Mouse (Mus musculus) c-Kit-negative CD71-positive TER-119-positive erythroid progenitor cells, embryonic 14.5 days (primary cell): Measurements from ENCODE around the gene Gm3854.
"Not testable (repeated sequence)": the region's sequence is repeated elsewhere in the genome, so short reads cannot be mapped to it uniquely, and the experiment has no call there.

ENCODE experiments used
- DNase-seq: peaks from one replicate; pipeline ENCODE4 v3.0.0-alpha.2; 2013; ENCODE audit warnings: low read depth, low spot score

Gene Gm3854

GRCm38 (mm10) chr7:6343501-6344071 lies at the start of gene Gm3854:
Gene Gm3854 (plus strand): TSS chr7:6343759.
- no peak for DNase-seq

DNA sequence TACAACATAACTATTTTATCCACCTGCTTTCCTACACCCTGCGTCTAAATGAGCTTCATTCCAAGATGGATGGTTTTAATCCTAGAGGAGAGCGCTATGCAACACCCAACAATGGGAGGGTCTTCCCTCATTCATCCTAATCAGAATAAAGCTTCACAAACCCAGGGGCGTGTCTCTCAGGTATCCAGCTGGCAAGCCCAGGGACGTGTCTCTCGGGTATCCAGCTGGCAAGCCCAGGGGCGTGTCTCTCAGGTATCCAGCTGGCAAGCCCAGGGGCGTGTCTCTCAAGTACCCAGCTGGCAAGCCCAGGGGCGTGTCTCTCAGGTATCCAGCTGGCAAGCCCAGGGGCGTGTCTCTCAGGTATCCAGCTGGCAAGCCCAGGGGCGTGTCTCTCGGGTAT lies 42.8 kb upstream of the Gm3854 start:
- DNase-seq: not testable (repeated sequence)

GRCm38 (mm10) chr7:6330458-6331232 lies 12.9 kb upstream of the Gm3854 start:
- DNase-seq: peak; percentile 8

DNA sequence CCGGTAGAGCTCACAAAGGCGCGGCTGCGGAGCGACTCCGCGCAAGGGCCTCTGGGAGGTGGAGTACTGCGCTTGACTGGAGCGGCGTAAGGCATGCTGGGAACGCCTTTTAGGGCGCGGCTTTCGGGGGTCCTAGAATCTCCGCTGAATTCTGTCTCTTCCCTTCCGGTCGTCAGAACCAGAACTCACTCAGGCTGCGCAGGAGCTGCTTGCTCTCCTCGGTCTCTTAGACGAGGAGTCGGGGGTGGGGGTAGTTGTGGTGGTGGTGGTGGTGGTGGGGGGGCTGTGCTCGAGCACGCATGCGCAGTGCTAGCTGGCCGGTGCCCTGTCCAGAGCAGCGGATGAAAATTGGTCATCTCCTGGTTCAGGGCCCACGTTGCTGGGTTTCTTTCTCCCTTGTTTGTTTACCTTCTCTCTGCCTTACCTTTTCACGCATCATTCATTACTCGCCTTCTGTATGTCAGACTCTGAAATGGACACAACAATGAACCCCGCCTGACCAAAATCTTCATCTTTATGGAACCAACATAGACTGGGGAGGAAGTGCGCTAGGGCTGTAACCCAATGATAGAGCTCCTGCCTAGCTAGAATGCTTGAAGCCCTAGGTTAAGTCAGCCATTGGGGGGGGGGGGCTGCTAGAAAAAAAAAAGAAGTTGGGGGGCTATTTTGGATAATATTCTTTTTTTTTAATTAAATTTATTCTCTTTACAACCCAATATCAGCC lies 12.2 kb upstream of the Gm3854 start, which contains the start of gene Zfp583:
Gene Zfp583 (minus strand): TSS at position 53 of the 724 bp plus-strand sequence.
- DNase-seq: peak; percentile 46

GRCm38 (mm10) chr7:6339865-6340264 lies 3.7 kb upstream of the Gm3854 start:
- no peak for DNase-seq

DNA sequence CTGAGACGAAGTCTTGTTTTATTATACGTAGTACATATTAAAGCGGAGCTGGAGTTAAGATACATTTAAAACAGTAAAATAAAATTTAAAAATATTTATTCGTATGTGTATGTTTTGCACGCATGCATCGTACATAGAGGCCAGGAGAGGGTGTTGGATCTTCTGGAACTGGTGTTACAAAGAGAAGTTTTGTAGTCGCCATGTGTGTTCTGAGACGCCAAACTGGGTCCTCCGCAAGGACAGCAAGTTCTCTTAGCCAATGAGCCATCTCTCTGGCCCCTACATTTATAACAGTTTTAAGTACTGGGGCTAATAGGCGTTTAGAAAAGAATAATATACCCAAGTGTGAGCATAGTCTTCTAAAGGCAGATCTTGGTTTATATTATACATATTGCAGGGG lies 565 bp downstream of the Gm3854 start:
- no peak for DNase-seq

- DNase-seq: no peak
These were observed 14.6 kb downstream of the Gm3854 start for GRCm38 (mm10) chr7:6358121-6358520.

DNA sequence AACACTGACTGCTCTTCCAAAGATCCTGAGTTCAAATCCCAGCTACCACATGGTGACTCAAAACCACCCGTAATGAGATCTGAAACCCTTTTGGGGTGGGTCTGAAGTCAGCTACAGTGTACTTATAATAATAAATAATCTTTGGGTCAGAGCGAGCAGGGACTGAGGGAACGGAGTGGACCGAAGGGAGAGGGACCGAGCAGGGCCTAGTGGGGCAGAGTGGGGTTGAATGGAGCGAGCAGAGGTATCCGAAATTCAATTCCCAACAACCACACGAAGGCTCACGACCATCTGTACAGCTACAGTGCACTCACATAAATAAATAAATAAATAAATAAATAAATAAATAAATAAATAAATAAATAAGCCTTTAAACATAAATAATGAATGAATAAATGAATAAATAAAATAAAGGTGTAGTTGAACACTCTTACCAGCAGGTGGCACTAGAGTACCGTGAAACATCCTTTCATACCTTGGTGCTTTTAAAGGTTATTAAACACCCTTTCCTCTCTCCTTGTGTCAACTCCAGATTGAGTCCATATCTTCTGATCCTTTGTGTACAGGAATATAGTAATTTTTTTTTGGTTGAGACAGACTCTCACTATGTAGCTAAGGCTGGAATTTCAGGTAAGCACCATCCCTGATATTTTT lies 15.5 kb downstream of the Gm3854 start:
- DNase-seq: peak; percentile 60

DNA sequence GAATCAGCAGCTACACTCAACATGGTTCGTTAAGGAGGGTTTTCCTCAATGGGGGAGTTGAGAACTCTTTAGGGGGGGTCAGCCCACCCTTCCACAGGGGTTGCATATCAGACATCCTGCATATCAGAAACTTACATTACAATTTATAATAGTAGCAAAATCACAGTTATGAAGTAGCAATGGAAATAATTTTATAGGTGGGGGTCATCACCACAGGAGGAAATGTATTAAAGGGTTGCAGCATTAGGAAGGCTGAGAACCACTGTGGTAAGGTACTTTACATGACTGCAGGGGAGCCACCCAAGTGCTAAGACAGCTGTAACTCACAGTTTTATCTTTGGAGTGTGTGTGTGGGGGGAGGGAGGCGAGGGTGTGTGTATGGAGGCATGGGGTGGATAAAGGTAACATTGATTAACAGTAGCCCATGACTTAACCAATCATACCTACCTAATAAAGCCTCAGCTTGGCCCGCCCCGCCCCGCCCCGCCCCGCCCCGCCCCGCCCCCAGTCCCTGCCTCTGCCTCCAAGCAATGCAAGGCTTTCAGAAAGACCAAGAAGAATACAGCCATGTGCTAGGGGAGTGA lies 17.0 kb downstream of the Gm3854 start:
- DNase-seq: no peak

DNA sequence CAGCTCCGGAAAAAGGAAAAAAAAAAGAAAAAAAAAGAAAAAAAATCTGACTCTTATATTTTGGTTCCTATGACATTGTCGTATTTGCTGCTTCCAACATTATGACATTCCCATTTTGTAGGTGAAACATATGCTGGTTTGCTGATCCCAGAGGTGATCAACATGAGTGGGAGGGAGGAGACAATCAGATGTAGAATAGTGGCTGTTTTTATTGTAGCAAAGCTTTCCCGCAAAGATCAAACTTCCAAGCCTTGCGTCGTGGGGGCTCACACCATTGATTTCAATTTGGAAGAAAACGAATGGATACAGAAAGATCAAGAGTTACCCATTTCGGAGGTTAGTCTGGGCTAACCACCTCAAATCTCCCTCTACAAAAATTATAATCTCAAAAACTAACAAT lies 18.2 kb downstream of the Gm3854 start:
- DNase-seq: no peak

- DNase-seq: peak; percentile 84
These were observed 18.9 kb downstream of the Gm3854 start for GRCm38 (mm10) chr7:6362268-6363046.

- peak; percentile 72 for DNase-seq
These were observed 19.5 kb downstream of the Gm3854 start, which contains the start of gene Zfp78 for GRCm38 (mm10) chr7:6363047-6363488. Gene Zfp78 (plus strand): TSS chr7:6363280.

DNA sequence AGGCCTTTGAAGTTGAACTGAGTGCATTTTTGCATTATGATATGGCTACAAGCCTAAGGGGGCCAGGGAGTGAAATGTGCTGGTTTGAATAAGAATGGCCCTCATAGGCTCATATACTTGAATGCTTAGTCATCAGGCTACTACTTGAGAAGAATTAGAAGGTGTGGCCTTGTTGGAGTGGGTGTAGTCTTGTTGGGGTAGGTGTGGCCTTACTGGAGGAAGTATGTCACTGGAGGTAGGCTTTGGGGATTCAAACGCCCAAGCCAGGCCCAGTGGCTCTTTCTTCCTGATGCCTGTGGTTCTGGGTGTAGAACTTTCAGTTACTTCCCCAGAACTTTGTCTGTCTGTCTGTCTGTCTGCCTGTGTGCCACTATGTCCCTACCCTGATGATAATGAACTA lies 21.2 kb downstream of the Gm3854 start:
- no peak for DNase-seq

DNA sequence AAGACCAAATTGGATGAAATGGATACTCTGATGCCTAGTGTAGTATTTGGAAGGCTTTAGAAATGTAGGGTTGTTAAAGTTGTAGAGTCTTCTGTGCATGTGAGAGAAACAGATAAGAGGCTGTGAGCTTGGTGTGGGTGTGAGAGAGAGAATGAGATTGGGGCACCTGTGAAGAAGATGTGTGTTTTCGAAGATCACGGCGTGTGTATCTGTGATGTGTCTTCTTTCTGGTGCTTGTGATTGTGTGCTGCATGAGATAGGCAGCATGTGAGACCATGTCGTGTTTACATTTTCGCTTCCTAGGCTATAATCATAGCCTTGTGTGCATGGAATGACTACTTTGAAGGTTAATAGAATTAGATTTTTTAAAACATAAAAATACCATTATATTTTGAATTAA lies 23.6 kb downstream of the Gm3854 start:
- no peak for DNase-seq

DNA sequence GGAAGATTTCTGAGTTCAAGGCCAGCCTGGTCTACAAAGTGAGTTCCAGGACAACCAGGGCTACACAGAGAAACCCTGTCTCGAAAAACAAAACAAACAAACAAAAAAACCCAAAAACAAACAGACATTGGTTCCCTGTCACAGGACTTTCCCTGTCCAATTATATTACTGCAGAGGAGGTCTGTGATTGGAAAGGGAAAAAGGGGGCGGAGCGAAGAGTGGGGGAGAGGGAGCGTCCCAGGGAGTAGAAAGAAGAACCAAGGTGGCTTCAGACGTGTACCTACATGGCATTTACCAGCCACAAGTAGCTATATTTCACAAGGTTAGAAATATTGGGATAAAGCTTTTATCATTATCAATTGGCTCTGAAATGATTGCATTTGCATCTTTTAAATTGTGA lies 24.6 kb downstream of the Gm3854 start:
- not testable (repeated sequence) for DNase-seq

DNA sequence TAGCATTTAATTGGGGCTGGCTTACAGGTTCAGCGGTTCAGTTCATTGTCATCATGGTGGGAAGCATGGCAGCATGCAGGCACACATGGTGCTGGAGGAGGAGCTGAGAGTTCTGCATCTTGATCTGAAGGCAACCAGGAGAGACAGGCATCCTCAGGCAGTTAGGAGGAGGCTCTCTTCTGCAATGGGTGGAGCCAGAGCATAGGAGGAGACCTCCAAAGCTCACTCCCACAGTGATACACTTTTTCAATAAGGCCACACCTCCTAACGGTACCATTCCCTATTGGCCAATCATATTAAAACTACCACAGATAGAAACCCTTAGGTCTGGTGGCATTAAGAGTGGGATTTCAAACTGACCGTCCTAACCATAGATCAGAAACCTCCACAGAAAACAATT lies 25.9 kb downstream of the Gm3854 start:
- DNase-seq: no peak

GRCm38 (mm10) chr7:6372993-6373392 lies 29.4 kb downstream of the Gm3854 start:
- no peak for DNase-seq

DNA sequence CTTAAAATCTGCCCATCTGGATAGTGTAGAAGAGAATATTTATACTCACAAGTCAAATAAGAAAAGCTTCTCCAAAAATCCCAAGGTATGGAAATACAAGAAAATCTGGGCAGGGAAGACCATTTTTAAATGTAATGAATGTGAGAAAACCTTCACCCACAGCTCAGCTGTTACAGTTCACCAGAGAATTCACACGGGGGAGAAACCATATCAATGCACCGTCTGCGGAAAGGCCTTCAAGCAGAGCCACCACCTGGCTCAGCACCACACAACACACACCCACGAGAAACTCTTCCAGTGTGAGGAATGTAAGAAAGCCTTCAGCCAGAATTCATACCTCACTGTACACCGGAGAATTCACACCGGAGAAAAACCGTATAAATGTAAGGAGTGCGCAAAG lies 34.9 kb downstream of the Gm3854 start:
- no peak for DNase-seq

DNA sequence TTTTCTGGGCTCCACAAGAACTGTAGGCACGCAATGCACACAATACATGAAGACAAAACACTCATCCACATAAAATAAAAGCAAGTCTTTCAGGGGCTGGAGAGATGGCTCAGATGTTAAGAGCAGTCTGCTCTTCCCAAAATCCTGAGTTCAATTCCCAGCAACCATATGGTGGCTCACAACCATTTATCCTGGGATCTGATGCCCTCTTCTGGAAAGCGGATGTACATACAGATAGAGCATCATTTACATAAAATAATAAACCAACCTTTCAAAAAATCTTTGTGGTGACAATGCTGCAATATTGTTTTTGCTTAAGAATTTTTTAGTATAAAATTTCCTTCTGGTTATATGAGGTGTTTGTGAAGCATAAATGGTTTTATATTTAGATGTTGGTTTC lies 37.9 kb downstream of the Gm3854 start:
- no peak for DNase-seq

- DNase-seq: peak; percentile 44
These were observed 39.5 kb downstream of the Gm3854 start, which contains the start of gene Zfp28 for GRCm38 (mm10) chr7:6383044-6383455. Gene Zfp28 (plus strand): TSS chr7:6383295.

DNA sequence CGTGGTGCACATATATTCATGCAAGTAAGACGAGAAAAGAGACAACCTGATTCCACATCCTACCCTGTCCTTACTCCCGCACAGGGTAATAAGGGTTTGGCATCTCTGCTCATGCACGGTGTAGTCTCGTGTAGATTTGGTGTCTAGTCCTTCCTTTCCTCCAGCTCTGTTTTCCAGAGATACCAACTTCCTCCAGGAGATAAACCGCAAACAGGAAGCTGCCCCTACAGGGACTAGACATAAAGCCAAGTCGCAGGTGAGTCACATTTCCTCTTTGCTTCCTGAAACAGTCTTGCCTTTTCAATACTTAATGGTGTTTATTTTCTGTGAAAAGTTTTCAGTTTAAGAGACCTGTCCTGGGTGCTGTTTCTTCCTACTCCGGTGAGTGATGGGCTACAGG lies 40.5 kb downstream of the Gm3854 start:
- DNase-seq: no peak
